Mouse (Mus musculus): ENCODE measurements around the gene Rexo1.

Rexo1 gene

GRCm38 (mm10) chr10:80504724-80505123, 56.6 kb downstream of the Rexo1 start:
- DNase-seq (ENCODE audit: low read depth), result no peak

GRCm38 (mm10) chr10:80503599-80504220, 57.6 kb downstream of the Rexo1 start:
- DNase-seq (ENCODE audit: low read depth), result no peak

DNA sequence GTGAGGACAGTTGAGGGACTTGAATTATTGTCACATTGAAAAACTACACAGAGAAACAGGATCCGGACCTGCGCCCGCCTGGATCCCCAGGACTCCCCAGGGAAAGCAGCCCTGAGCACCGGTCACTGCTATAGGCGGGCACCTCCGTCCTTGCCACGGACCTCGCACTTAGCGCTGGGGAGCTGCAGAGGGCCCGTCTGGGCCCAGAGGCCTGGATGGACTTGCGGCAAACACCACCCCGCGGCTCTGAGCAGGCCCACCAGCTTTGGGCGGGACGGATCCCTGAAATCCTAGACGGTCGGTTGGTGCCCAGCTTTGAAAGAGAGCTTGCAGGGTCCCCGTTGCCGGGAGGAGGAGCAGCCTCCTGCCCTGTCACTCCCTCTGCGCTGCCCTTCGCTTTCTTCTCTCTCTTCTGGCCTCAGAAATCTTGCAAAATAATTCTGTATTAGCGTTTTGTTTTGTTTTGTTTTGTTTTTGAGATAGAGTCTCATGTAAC, 58.5 kb downstream of the Rexo1 start:
- no peak for DNase-seq (ENCODE audit: low read depth)

DNA sequence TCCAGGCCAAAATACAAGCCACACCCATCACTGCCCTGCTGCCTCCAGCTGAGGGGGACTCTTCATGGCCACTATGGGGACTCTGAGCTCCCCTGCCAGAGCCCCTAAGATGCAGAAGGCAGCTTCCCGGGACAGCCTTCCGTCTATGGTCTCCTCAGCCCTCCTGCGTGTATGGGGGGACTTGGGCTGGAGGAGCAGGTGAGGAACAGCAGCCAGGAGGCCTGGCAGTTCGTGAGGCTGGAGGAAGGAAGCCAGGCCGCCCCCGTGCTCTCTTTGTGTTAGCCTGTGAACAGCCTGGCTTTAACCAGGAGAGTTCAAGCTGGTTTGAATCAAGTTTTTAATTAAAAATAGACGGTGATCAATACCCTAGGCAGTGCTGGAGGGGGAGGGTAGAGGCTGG, 59.1 kb downstream of the Rexo1 start:
- DNase-seq (ENCODE audit: low read depth), result no peak

DNA sequence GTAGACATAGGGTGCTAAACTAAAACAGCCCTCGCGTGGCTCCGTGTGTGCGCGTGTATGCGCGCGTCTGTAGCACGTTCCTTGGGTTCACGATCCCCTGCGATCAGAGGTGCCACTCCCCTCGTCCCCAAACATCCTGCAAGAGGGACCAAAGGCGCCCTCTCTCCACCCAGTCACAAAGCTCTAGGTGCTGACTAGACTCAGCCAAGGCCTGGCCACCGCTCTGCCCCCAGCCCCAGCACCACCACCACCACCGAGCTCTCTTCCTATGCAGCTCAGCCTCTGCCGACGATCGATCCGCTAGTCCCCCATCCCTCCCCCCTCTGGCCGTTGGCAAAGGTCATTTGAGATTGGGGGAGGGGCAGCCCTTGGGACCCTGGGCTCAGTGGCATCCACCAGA, 64.9 kb downstream of the Rexo1 start:
- DNase-seq (ENCODE audit: low read depth), result no peak

- DNase-seq (ENCODE audit: low read depth), result peak; percentile 50
These were observed 65.5 kb downstream of the Rexo1 start for GRCm38 (mm10) chr10:80495901-80496300.

DNA sequence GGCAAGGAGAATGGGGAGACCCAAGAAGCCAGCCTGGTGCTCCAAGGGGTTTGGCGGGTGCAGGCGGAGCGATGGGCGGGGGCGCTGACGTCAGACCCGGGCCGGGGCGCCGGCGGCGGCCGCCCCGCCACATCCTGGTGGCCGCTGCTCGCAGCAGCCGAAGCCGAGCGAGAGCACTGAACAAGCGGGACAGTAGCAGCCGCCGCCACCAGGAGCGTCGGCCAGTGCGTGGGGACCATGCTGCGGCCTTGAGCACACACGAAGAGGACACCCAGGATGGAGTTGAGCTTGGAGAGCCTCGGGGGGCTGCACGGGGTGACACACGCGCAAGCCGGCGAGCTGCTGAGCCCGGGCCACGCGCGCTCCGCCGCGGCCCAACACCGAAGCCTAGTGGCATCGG, 66.6 kb downstream of the Rexo1 start, which contains the start of gene Onecut3:
TSS of gene Onecut3 (plus strand) at position 104 of the 400 bp plus-strand sequence.
- DNase-seq (ENCODE audit: low read depth), result peak; percentile 74
